Mouse (Mus musculus) embryonic facial prominence, embryonic 14.5 days (tissue): ENCODE measurements around the gene Nlrp3. TPM values are rescaled to one million over a fixed set of nuclear protein-coding genes. Genes with fewer than 3 reads are reported as not detected.

Experiments used
- ATAC-seq: fragments of 200-750 bp; cut with Nextera tagmentation; 2 replicates; pipeline ENCODE4 v1.8.0; 2017; ENCODE audit warnings: low read depth, moderate number of reproducible peaks, moderate TSS enrichment
- DNase-seq: peaks from one replicate; pipeline ENCODE4 v3.0.0-alpha.2; 2015; ENCODE audit warnings: low spot score
- H3K27ac ChIP-seq: fragments of 300-500 bp; sonication (generic); replicated peaks from 2 replicates; pipeline ENCODE4 v1.5.1; 2014; ENCODE audit warnings: low read depth, mild to moderate bottlenecking, low read length, moderate library complexity
- H3K27me3 ChIP-seq: fragments of 300-500 bp; sonication (generic); replicated peaks from 2 replicates; pipeline ENCODE4 v1.6.1; 2014; ENCODE audit warnings: low read length; ENCODE audit not compliant: control insufficient read depth, insufficient read depth
- H3K36me3 ChIP-seq: fragments of 300-500 bp; sonication (generic); 2 replicates; pipeline ENCODE4 v1.6.1; 2014; ENCODE audit warnings: low read length, mixed read lengths; ENCODE audit not compliant: control insufficient read depth, insufficient read depth
- H3K4me1 ChIP-seq: fragments of 300-500 bp; sonication (generic); 2 replicates; pipeline ENCODE4 v1.6.1; 2014; ENCODE audit warnings: antibody characterized with exemption, low read length; ENCODE audit not compliant: control insufficient read depth, insufficient read depth
- H3K4me2 ChIP-seq: fragments of 300-500 bp; sonication (generic); 2 replicates; pipeline ENCODE4 v1.6.1; 2014; ENCODE audit warnings: low read depth, mild to moderate bottlenecking, low read length, moderate library complexity, mixed read lengths
- H3K4me3 ChIP-seq: fragments of 300-500 bp; sonication (generic); 2 replicates; pipeline ENCODE4 v1.5.1; 2014; ENCODE audit warnings: low read depth, mild to moderate bottlenecking, low read length
- H3K9ac ChIP-seq: fragments of 300-500 bp; sonication (generic); 2 replicates; pipeline ENCODE4 v1.6.1; 2014; ENCODE audit warnings: low read depth, mild to moderate bottlenecking, low read length, moderate library complexity, mixed read lengths
- H3K9me3 ChIP-seq: fragments of 300-500 bp; sonication (generic); 2 replicates; pipeline ENCODE4 v1.6.1; 2016; ENCODE audit warnings: low read length; ENCODE audit not compliant: control insufficient read depth
- WGBS: fragments of 180-500 bp; shearing (Covaris S2); extraction: QIAGEN DNeasy Blood & Tissue Kit; methylation state at CpG from one replicate; pipeline ENCODE4 v1.1.7; 2014; 5-methylcytosine and 5-hydroxymethylcytosine counted together
- polyA plus RNA-seq: library from polyadenylated mRNA; unstranded; fragments of >200 nt; fragmentation: Nextera tagmentation; extraction: Ambion mirVana; gene quantifications from 2 replicates; pipeline ENCODE4 v1.2.1, GENCODE M21; 2014

Gene Nlrp3
- polyA plus RNA-seq, 1 experiment from 2014 or later: 0.45 TPM

GRCm38 (mm10) chr11:59526472-59527080, 14.8 kb upstream of the Nlrp3 start, which contains the start of gene Zkscan17:
Gene Zkscan17 (minus strand): TSS chr11:59526751.
- Histone ChIP-seq H3K9me3 (peaks cover 5% of the 10 kb centered on the region; the same call in 1 of the 2 replicates), H3K9ac (no peak within 1 kb of the TSS), H3K27me3 (no peaks in the 10 kb centered on the region), H3K27ac (no peak within 1 kb of the TSS), H3K36me3 (no peaks in the 10 kb centered on the region), H3K4me1 (no peaks in the 10 kb centered on the region), H3K4me3 (no peak within 1 kb of the TSS), H3K4me2 (no peak within 1 kb of the TSS)
- WGBS: 45% methylated on average over 8 of the region's 8 CpGs
- ATAC-seq (no peak), DNase-seq (no peak)

DNA sequence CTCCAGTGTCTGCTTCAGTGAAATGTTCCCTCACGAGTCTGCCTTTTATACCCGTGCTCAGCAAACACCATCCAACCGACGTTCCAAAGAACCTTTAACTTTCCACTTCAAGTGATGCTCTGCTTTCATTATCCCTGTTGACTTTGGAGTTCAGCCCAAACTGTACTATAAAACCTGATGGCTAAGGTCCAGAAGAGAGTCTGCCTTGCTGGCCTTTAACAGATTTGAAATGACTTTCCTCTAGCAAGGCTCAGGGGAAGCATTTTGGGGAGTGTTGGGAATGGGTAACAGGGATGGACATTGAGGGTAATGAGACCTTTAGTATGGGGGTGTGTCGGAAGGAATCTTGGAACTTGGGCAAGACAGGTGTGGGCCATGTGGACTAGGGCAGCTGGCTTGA, 11.1 kb upstream of the Nlrp3 start:
- WGBS: 68% methylated on average over 5 of the region's 5 CpGs
- no peak overlapping the region for H3K9ac ChIP-seq
- no peaks in the 10 kb centered on the region for H3K9me3 ChIP-seq
- H3K36me3 ChIP-seq: no peaks in the 10 kb centered on the region
- ATAC-seq (no peak), DNase-seq (no peak)
- no peak overlapping the region for H3K4me2 ChIP-seq
- no peak overlapping the region for H3K4me3 ChIP-seq
- no peaks in the 10 kb centered on the region for H3K4me1 ChIP-seq
- no peaks in the 10 kb centered on the region for H3K27me3 ChIP-seq
- no peak overlapping the region for H3K27ac ChIP-seq

GRCm38 (mm10) chr11:59530870-59531535, 10.4 kb upstream of the Nlrp3 start:
- H3K4me2 ChIP-seq: no peak overlapping the region
- H3K27me3 ChIP-seq: no peaks in the 10 kb centered on the region
- DNase-seq (no peak), ATAC-seq (no peak)
- H3K9me3 ChIP-seq: no peaks in the 10 kb centered on the region
- H3K9ac ChIP-seq: no peak overlapping the region
- no peaks in the 10 kb centered on the region for H3K36me3 ChIP-seq
- 59% methylated on average over 6 of the region's 6 CpGs for WGBS
- no peaks in the 10 kb centered on the region for H3K4me1 ChIP-seq
- H3K4me3 ChIP-seq: no peak overlapping the region
- H3K27ac ChIP-seq: no peak overlapping the region

GRCm38 (mm10) chr11:59531562-59531961, 9.8 kb upstream of the Nlrp3 start:
- DNase-seq: no peak
- H3K4me1 ChIP-seq: no peaks in the 10 kb centered on the region
- H3K9me3 ChIP-seq: no peaks in the 10 kb centered on the region
- H3K4me2 ChIP-seq: no peak overlapping the region
- ATAC-seq: no peak
- H3K27me3 ChIP-seq: no peaks in the 10 kb centered on the region
- 68% methylated on average over 5 of the region's 5 CpGs for WGBS
- no peak overlapping the region for H3K4me3 ChIP-seq
- H3K9ac ChIP-seq: no peak overlapping the region
- no peak overlapping the region for H3K27ac ChIP-seq
- no peaks in the 10 kb centered on the region for H3K36me3 ChIP-seq

- ATAC-seq (peak; percentile 91), DNase-seq (peak; percentile 89)
- Histone ChIP-seq H3K27ac (peak overlapping the region; percentile 44), H3K4me2 (peak overlapping the region; percentile 35), H3K4me3 (no peak overlapping the region), H3K9ac (no peak overlapping the region; the same call in 1 of the 2 replicates), H3K27me3 (no peaks in the 10 kb centered on the region), H3K36me3 (no peaks in the 10 kb centered on the region), H3K9me3 (no peaks in the 10 kb centered on the region), H3K4me1 (no peaks in the 10 kb centered on the region)
- 50% methylated on average over 16 of the region's 16 CpGs for WGBS
Observed at GRCm38 (mm10) chr11:59537218-59538130, 3.9 kb upstream of the Nlrp3 start.

GRCm38 (mm10) chr11:59538387-59538786, 3.0 kb upstream of the Nlrp3 start:
- Histone ChIP-seq H3K4me2 (peak overlapping the region; percentile 35), H3K9me3 (no peaks in the 10 kb centered on the region), H3K36me3 (no peaks in the 10 kb centered on the region), H3K4me1 (no peaks in the 10 kb centered on the region), H3K9ac (no peak overlapping the region), H3K27me3 (no peaks in the 10 kb centered on the region), H3K27ac (peak overlapping the region; percentile 44; the same call in 1 of the 2 replicates), H3K4me3 (no peak overlapping the region)
- DNase-seq (peak; percentile 54), ATAC-seq (no peak; the same call in 1 of the 2 replicates)
- WGBS: 26% methylated on average over 11 of the region's 11 CpGs

DNA sequence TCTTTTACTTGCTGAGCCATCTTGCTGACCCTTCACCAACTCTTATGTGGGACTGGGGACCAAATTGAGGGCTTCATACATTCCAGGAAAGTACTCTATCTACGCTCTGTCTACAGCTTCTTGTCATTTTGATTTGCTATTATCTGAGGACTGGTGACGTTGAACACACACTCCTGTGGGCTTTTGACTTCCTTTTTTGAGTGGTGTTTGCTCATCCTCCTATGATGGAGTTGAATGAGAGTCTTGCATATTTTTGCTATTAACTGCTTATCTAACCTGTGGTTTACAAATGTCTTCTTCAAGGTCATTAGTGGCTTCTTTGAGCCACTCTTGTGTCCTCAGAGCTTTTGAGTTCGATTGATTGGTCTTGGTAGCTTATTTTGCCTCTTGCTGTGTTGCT, 1.2 kb upstream of the Nlrp3 start:
- WGBS: 82% methylated on average over 3 of the region's 3 CpGs

GRCm38 (mm10) chr11:59542442-59542841, 1.1 kb downstream of the Nlrp3 start:
- no peak overlapping the region for H3K27ac ChIP-seq
- DNase-seq: no peak
- no peaks in the 10 kb centered on the region for H3K9me3 ChIP-seq
- no peak overlapping the region for H3K9ac ChIP-seq
- no peak overlapping the region for H3K4me3 ChIP-seq
- no peaks in the 10 kb centered on the region for H3K4me1 ChIP-seq
- no peak overlapping the region for H3K4me2 ChIP-seq
- no peaks in the 10 kb centered on the region for H3K36me3 ChIP-seq
- no peaks in the 10 kb centered on the region for H3K27me3 ChIP-seq
- WGBS: 71% methylated on average over 6 of the region's 6 CpGs
- no peak for ATAC-seq

More for the DNA sequence above, 1.2 kb upstream of the Nlrp3 start:
- no peak overlapping the region for H3K4me2 ChIP-seq
- no peaks in the 10 kb centered on the region for H3K36me3 ChIP-seq
- ATAC-seq (no peak), DNase-seq (no peak)
- H3K9ac ChIP-seq: no peak overlapping the region
- no peaks in the 10 kb centered on the region for H3K9me3 ChIP-seq
- H3K4me1 ChIP-seq: no peaks in the 10 kb centered on the region
- H3K27ac ChIP-seq: no peak overlapping the region
- H3K27me3 ChIP-seq: no peaks in the 10 kb centered on the region
- H3K4me3 ChIP-seq: no peak overlapping the region
